Mouse (Mus musculus) left cerebral cortex, postnatal 4 days (tissue): ENCODE measurements around the gene Gm17655. TPM values are rescaled to one million over a fixed set of nuclear protein-coding genes. Genes with fewer than 3 reads are reported as not detected.
"Not testable (repeated sequence)": the region's sequence is repeated elsewhere in the genome, so short reads cannot be mapped to it uniquely, and the experiment has no call there.

Experiments used
- DNase-seq: peaks from one replicate; pipeline ENCODE4 v3.0.0-alpha.2; 2022
- intact Hi-C: fragments of 180-260 bp; cut with DNase I; formaldehyde crosslinking; loops from one replicate; pipeline ENCODE4 v1.15.1; 2025
- total RNA-seq, 2 experiments: library from RNA; stranded (reverse); gene quantifications; 2 replicates each; pipeline ENCODE4 v1.2.3; 2021

Gene Gm17655
- total RNA-seq, result 1 to 10 TPM; 7.0 to 9.2 TPM

- intact Hi-C loops, DNase-seq: not testable (repeated sequence)
Measured at GRCm38 (mm10) chr5:110072413-110072812, at the start of gene Gm17655. TSS of gene Gm17655 (minus strand) at chr5:110072513.

- DNase-seq, result peak; percentile 93
- intact Hi-C loops, result loop anchor here (5.0 kb wide), 1 partner anchor 553 kb away; the partner anchor contains the start of gene Crlf2
Measured at GRCm38 (mm10) chr5:110109991-110110441, 37.7 kb upstream of the Gm17655 start, which contains the start of gene Zfp605. TSS of gene Zfp605 (plus strand) at chr5:110110092.

GRCm38 (mm10) chr5:110108305-110108628, 36.0 kb upstream of the Gm17655 start:
- intact Hi-C loops, result loop anchor here (5.0 kb wide), 1 partner anchor 551 kb away; the partner anchor contains the start of gene Crlf2
- DNase-seq, result no peak

GRCm38 (mm10) chr5:110107581-110108304, 35.4 kb upstream of the Gm17655 start, which contains the start of gene Gtpbp6:
TSS of gene Gtpbp6 (minus strand) at chr5:110108197.
- DNase-seq, result peak; percentile 97
- intact Hi-C loops, result loop anchor here (5.0 kb wide), 1 partner anchor 550 kb away; the partner anchor contains the start of gene Crlf2

GRCm38 (mm10) chr5:110106901-110107564, 34.7 kb upstream of the Gm17655 start:
- DNase-seq, result peak; percentile 34
- intact Hi-C loops, result loop anchor here (5.0 kb wide), 1 partner anchor 550 kb away; the partner anchor contains the start of gene Crlf2

- intact Hi-C loops, result loop anchor here (5.0 kb wide), 1 partner anchor 549 kb away; the partner anchor contains the start of gene Crlf2
- no peak for DNase-seq
Measured at GRCm38 (mm10) chr5:110106140-110106871, 34.0 kb upstream of the Gm17655 start.

GRCm38 (mm10) chr5:110104616-110105380, 32.5 kb upstream of the Gm17655 start:
- no peak for DNase-seq
- intact Hi-C loops, result loop anchor here (5.0 kb wide), 1 partner anchor 547 kb away; the partner anchor contains the start of gene Crlf2

GRCm38 (mm10) chr5:110103901-110104615, 31.7 kb upstream of the Gm17655 start:
- DNase-seq, result no peak
- intact Hi-C loops, result no loop called here

GRCm38 (mm10) chr5:110102853-110103625, 30.7 kb upstream of the Gm17655 start:
- intact Hi-C loops, result no loop called here
- DNase-seq, result no peak

- DNase-seq, result no peak
- intact Hi-C loops, result no loop called here
Measured at GRCm38 (mm10) chr5:110102429-110102828, 30.1 kb upstream of the Gm17655 start.

GRCm38 (mm10) chr5:110101716-110102347, 29.5 kb upstream of the Gm17655 start:
- peak; percentile 65 for DNase-seq
- intact Hi-C loops, result no loop called here

GRCm38 (mm10) chr5:110100921-110101631, 28.8 kb upstream of the Gm17655 start:
- intact Hi-C loops, result no loop called here

GRCm38 (mm10) chr5:110099656-110100580, 27.6 kb upstream of the Gm17655 start, which contains the start of gene Plcxd1:
TSS of gene Plcxd1 (plus strand) at chr5:110099969.
- intact Hi-C loops, result no loop called here
- DNase-seq, result no peak

More at GRCm38 (mm10) chr5:110100921-110101631, 28.8 kb upstream of the Gm17655 start:
- peak; percentile 50 for DNase-seq

GRCm38 (mm10) chr5:110098991-110099477, 26.7 kb upstream of the Gm17655 start:
- intact Hi-C loops, result no loop called here
- no peak for DNase-seq

GRCm38 (mm10) chr5:110094847-110095213, 22.5 kb upstream of the Gm17655 start:
- no peak for DNase-seq
- intact Hi-C loops, result no loop called here
